Mouse (Mus musculus) left cerebral cortex, postnatal 25 days (tissue): Measurements from ENCODE around the gene Ip6k3. TPM values are rescaled to one million over a fixed set of nuclear protein-coding genes. Genes with fewer than 3 reads are reported as not detected.

Source experiments
- DNase-seq, 2 experiments: peaks; one replicate each; pipeline ENCODE4 v3.0.0; 2022; ENCODE audit warnings: low spot score in 2 of 2, mixed read lengths in 1 of 2
- intact Hi-C: fragments of 180-260 bp; cut with DNase I; formaldehyde crosslinking; loops from one replicate; pipeline ENCODE4 v1.15.1; 2025
- total RNA-seq, 2 experiments: library from RNA; stranded (reverse); gene quantifications; 2 replicates each; pipeline ENCODE4 v1.2.3; 2021

The Ip6k3 gene
- total RNA-seq = under 1 TPM; 0.32 to 0.44 TPM

GRCm38 (mm10) chr17:27167545-27167944 lies at the start of gene Ip6k3:
Gene Ip6k3 (minus strand): TSS chr17:27167795.
- intact Hi-C loops = no loop called here
- DNase-seq = no peak

- intact Hi-C loops = no loop called here
These were observed 45.4 kb upstream of the Ip6k3 start for GRCm38 (mm10) chr17:27212768-27213525.

GRCm38 (mm10) chr17:27212006-27212405 lies 44.4 kb upstream of the Ip6k3 start:
- no peak for DNase-seq
- intact Hi-C loops = no loop called here

More at GRCm38 (mm10) chr17:27212768-27213525, 45.4 kb upstream of the Ip6k3 start:
- DNase-seq = no peak

GRCm38 (mm10) chr17:27207113-27207707 lies 39.6 kb upstream of the Ip6k3 start:
- intact Hi-C loops = loop anchor here (1.0 to 10.0 kb wide), 2 partner anchors 127 to 952 kb away; partner anchors contain the start of gene Luc7l
- no peak for DNase-seq

- DNase-seq = peak; percentile 96 to 97
- intact Hi-C loops = loop anchor here (1.0 to 10.0 kb wide), 2 partner anchors 71 to 949 kb away; partner anchors contain the start of genes Luc7l and Uqcc2
These were observed 36.7 kb upstream of the Ip6k3 start, which contains the start of gene Lemd2 for GRCm38 (mm10) chr17:27204075-27204909. Gene Lemd2 (minus strand): TSS chr17:27204469.

GRCm38 (mm10) chr17:27203358-27204074 lies 35.9 kb upstream of the Ip6k3 start:
- intact Hi-C loops = loop anchor here (1.0 to 10.0 kb wide), 2 partner anchors 70 to 949 kb away; partner anchors contain the start of genes Luc7l and Uqcc2
- DNase-seq = no peak

- DNase-seq = no peak
- intact Hi-C loops = loop anchor here (10.0 kb wide), 1 partner anchor 948 kb away; the partner anchor contains the start of gene Luc7l
These were observed 35.3 kb upstream of the Ip6k3 start for GRCm38 (mm10) chr17:27202919-27203357.

GRCm38 (mm10) chr17:27201981-27202380 lies 34.4 kb upstream of the Ip6k3 start:
- DNase-seq = no peak
- intact Hi-C loops = loop anchor here (10.0 kb wide), 1 partner anchor 947 kb away; the partner anchor contains the start of gene Luc7l

- intact Hi-C loops = loop anchor here (1.0 to 10.0 kb wide), 2 partner anchors 30 to 946 kb away; partner anchors contain the start of gene Luc7l
These were observed 33.2 kb upstream of the Ip6k3 start for GRCm38 (mm10) chr17:27200801-27201200.

GRCm38 (mm10) chr17:27199864-27200263 lies 32.3 kb upstream of the Ip6k3 start:
- peak in 1 of 2 experiments; percentile 76 for DNase-seq
- intact Hi-C loops = loop anchor here (1.0 to 10.0 kb wide), 2 partner anchors 31 to 945 kb away; partner anchors contain the start of gene Luc7l

More at GRCm38 (mm10) chr17:27200801-27201200, 33.2 kb upstream of the Ip6k3 start:
- no peak for DNase-seq

- intact Hi-C loops = no loop called here
- DNase-seq = no peak
These were observed 31.6 kb upstream of the Ip6k3 start for GRCm38 (mm10) chr17:27199205-27199604.

- DNase-seq = no peak
- intact Hi-C loops = no loop called here
These were observed 28.6 kb upstream of the Ip6k3 start for GRCm38 (mm10) chr17:27196206-27196605.

GRCm38 (mm10) chr17:27194258-27195185 lies 26.9 kb upstream of the Ip6k3 start:
- peak in 1 of 2 experiments; percentile 37 for DNase-seq
- intact Hi-C loops = loop anchor here (5.0 kb wide), 1 partner anchor 318 kb away; no protein-coding TSS in a partner anchor

- no peak for DNase-seq
- intact Hi-C loops = loop anchor here (5.0 kb wide), 1 partner anchor 320 kb away; no protein-coding TSS in a partner anchor
These were observed 24.2 kb upstream of the Ip6k3 start for GRCm38 (mm10) chr17:27191804-27192203.

GRCm38 (mm10) chr17:27191189-27191588 lies 23.6 kb upstream of the Ip6k3 start:
- DNase-seq = no peak
- intact Hi-C loops = loop anchor here (5.0 kb wide), 1 partner anchor 321 kb away; no protein-coding TSS in a partner anchor

- DNase-seq = peak; percentile 64 to 68
- intact Hi-C loops = loop anchor here (5.0 kb wide), 1 partner anchor 323 kb away; no protein-coding TSS in a partner anchor
These were observed 22.1 kb upstream of the Ip6k3 start for GRCm38 (mm10) chr17:27189640-27190216.

- no peak for DNase-seq
- intact Hi-C loops = no loop called here
These were observed 21.3 kb upstream of the Ip6k3 start for GRCm38 (mm10) chr17:27188883-27189282.
